Mouse (Mus musculus) hindbrain, embryonic 11.5 days (tissue): ENCODE results near the gene Madcam1. TPM values are rescaled to one million over a fixed set of nuclear protein-coding genes. Genes with fewer than 3 reads are reported as not detected.

Source experiments
- ATAC-seq: fragments of 200-750 bp; cut with Nextera tagmentation; 2 replicates; pipeline ENCODE4 v1.8.0; 2017; ENCODE audit warnings: mild to moderate bottlenecking, moderate TSS enrichment, moderate library complexity; ENCODE audit not compliant: low FRiP score
- DNase-seq: peaks from one replicate; pipeline ENCODE4 v3.0.0-alpha.2; 2015; ENCODE audit warnings: low spot score
- H3K27ac ChIP-seq: fragments of 300-500 bp; sonication (generic); 2 replicates; pipeline ENCODE4 v1.5.1; 2014; ENCODE audit warnings: mild to moderate bottlenecking, low read depth, low read length
- H3K27me3 ChIP-seq: fragments of 300-500 bp; sonication (generic); 2 replicates; pipeline ENCODE4 v1.6.1; 2014; ENCODE audit warnings: mild to moderate bottlenecking, low read length, moderate library complexity, mixed read lengths; ENCODE audit not compliant: control insufficient read depth, insufficient read depth
- H3K36me3 ChIP-seq: fragments of 300-500 bp; sonication (generic); 2 replicates; pipeline ENCODE4 v1.6.1; 2014; ENCODE audit warnings: mild to moderate bottlenecking, low read length, moderate library complexity, mixed read lengths; ENCODE audit not compliant: control insufficient read depth, insufficient read depth
- H3K4me1 ChIP-seq: fragments of 300-500 bp; sonication (generic); replicated peaks from 2 replicates; pipeline ENCODE4 v1.6.1; 2014; ENCODE audit warnings: low read length, mixed read lengths; ENCODE audit not compliant: control insufficient read depth, insufficient read depth
- H3K4me2 ChIP-seq: fragments of 300-500 bp; sonication (generic); replicated peaks from 2 replicates; pipeline ENCODE4 v1.6.1; 2014; ENCODE audit warnings: mild to moderate bottlenecking, low read depth, low read length
- H3K4me3 ChIP-seq: fragments of 300-500 bp; sonication (generic); 2 replicates; pipeline ENCODE4 v1.5.1; 2014; ENCODE audit warnings: low read depth, low read length
- H3K9ac ChIP-seq: fragments of 300-500 bp; sonication (generic); 2 replicates; pipeline ENCODE4 v1.6.1; 2014; ENCODE audit warnings: low read depth, low read length
- H3K9me3 ChIP-seq: fragments of 300-500 bp; sonication (generic); 2 replicates; pipeline ENCODE4 v1.6.1; 2016; ENCODE audit warnings: low read length; ENCODE audit not compliant: control insufficient read depth
- whole genome bisulfite sequencing: fragments of 180-500 bp; shearing (Covaris S2); extraction: QIAGEN DNeasy Blood & Tissue Kit; methylation state at CpG from one replicate; pipeline ENCODE4 v1.1.7; 2014; 5-methylcytosine and 5-hydroxymethylcytosine counted together
- polyA plus RNA-seq: library from polyadenylated mRNA; unstranded; fragments of >200 nt; fragmentation: Nextera tagmentation; extraction: Ambion mirVana; gene quantifications from 2 replicates; pipeline ENCODE4 v1.2.1, GENCODE M21; 2014

Madcam1 gene
- polyA plus RNA-seq, 1 experiment from 2014 or later = 1.6 TPM

DNA sequence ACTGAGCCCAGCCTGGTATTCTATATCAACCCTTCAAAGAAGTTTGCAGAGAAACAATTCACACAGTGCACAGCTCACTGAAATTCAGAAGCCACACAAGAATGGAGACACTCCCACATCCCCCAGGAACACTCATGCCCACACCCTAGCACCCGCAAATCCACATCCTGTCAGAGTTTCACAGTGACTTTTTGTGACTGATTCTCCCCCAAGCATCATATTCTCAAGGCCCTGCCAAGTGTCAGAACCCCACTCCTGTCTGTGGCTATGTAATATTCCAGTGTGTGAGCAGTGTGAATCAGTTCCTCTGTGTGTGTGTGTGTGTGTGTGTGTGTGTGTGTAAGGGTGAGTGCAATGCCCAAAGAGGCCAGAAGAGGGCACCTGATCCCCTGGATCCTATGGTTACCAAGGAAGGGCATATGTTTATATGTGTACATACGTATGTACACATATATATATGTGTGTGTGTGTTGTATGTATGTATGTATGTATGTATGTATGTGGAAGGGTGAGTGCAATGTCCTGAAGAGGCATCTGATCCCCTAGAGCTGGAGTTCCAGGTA, 27.7 kb downstream of the Madcam1 start:
- Histone ChIP-seq H3K36me3 (peaks cover 11% of the 10 kb centered on the region), H3K4me2 (no peak overlapping the region), H3K27ac (no peak overlapping the region), H3K9ac (no peak overlapping the region), H3K4me1 (no peaks in the 10 kb centered on the region), H3K4me3 (no peak overlapping the region), H3K27me3 (no peaks in the 10 kb centered on the region), H3K9me3 (no peaks in the 10 kb centered on the region)
- ATAC-seq (no peak), DNase-seq (no peak)
- 98% methylated on average over 2 of the region's 2 CpGs for WGBS

DNA sequence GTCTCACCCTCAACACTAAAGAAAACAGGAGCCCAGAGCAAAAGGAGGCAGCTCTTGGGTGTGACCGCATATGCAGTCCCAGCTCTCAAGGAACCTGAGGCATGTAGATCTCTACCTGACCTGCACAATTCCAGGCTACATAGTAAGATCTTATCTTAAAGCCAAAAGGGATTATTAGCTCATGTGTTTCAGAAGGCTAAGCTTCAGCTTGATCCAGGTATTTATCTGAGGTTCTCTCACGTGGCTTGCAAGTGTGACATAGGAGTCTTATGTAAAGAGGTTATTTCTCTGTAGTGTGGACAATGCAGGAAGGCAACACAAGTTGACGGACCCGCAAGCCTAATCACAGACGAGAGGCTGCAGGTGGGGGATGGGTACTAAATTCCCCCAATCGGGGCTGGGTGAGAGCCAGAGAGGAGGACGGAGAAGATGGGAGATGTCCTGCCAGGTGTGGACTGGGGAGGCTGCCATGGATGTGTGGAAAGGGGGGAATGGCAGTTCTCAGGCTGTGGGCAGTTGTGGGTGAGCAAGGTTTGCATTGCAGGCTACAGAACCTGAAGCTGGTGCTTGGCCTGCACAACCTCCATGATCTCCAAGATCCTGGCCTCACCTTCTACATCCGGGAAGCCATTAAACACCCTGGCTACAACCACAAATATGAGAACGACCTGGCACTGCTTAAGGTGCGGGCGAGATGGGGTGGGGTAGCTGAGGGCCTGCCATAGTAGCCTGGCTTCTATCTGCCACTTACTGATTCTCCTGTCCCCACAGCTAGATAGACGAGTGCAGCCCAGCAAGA, 29.4 kb downstream of the Madcam1 start:
- Histone ChIP-seq H3K27me3 (no peaks in the 10 kb centered on the region), H3K9me3 (no peaks in the 10 kb centered on the region), H3K9ac (no peak overlapping the region), H3K4me1 (no peaks in the 10 kb centered on the region), H3K36me3 (0 out of 2 replicates have a peak, but pooled peaks cover 3% of the 10 kb centered on the region), H3K4me2 (no peak overlapping the region), H3K27ac (no peak overlapping the region), H3K4me3 (no peak overlapping the region)
- WGBS = 83% methylated on average over 12 of the region's 12 CpGs
- ATAC-seq (no peak), DNase-seq (no peak)

DNA sequence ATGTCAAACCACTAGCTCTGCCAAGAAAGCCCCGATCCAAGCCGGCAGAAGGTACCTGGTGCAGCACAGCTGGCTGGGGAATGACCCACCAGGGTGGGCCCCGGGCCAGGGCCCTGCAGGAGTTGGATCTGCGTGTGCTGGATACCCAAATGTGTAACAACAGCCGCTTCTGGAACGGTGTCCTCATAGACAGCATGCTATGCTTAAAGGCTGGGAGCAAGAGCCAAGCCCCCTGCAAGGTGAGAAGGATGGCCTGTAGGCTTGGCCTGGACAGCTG, 30.0 kb downstream of the Madcam1 start:
- no peaks in the 10 kb centered on the region for H3K9me3 ChIP-seq
- WGBS = 85% methylated on average over 6 of the region's 6 CpGs
- H3K9ac ChIP-seq = no peak overlapping the region
- ATAC-seq (no peak), DNase-seq (no peak)
- H3K4me1 ChIP-seq = no peaks in the 10 kb centered on the region
- no peak overlapping the region for H3K27ac ChIP-seq
- H3K4me2 ChIP-seq = no peak overlapping the region
- no peak overlapping the region for H3K4me3 ChIP-seq
- H3K36me3 ChIP-seq = no peaks in the 10 kb centered on the region
- no peaks in the 10 kb centered on the region for H3K27me3 ChIP-seq

DNA sequence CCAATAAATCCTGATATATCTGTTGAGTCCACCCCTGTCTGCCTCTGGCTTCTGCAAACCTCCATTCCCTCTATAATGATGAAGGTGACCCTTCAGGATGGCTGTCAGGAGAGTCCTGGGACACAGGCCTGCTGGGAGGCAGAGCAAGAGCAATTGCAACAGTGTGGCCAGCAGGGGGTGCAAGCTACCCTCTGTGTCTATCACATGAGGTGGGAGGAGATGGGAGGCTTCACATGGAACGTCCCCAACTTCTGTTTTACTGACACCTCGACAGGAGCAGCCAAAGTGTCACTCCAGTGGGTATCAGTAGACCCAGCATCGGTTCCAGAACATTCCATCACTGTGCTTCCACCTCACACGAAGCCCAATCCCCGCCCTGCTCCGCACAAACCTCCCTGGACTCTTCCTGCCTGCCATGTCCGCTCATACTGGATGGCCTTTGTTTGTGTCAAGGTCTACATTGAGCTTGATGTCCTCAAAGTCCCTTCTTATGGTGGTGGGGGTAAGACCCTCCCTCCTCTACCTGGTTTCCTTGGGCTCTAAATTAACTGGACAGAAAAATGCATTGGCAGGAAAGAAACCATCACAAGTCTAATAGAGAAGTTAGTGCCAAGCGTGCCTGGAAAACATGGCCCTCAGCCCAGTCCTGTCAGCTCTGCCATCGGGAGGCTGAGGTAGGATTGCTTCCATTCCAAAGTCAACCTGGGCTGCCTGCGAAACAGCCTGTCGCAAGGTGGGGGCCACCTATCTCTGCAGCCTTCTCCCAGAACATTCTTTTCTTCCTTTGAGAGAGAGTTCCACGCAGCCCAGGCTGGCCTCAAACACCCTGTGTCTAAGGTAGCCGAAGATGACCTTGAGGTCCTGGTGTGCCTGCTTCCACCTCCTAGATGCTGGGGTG, 31.1 kb downstream of the Madcam1 start:
- ATAC-seq (peak; percentile 36), DNase-seq (peak; percentile 76)
- 65% methylated on average over 13 of the region's 13 CpGs for WGBS
- Histone ChIP-seq H3K4me1 (no peaks in the 10 kb centered on the region), H3K4me3 (no peak overlapping the region), H3K27ac (no peak overlapping the region), H3K27me3 (no peaks in the 10 kb centered on the region), H3K9me3 (no peaks in the 10 kb centered on the region), H3K4me2 (no peak overlapping the region), H3K9ac (no peak overlapping the region), H3K36me3 (no peaks in the 10 kb centered on the region)

DNA sequence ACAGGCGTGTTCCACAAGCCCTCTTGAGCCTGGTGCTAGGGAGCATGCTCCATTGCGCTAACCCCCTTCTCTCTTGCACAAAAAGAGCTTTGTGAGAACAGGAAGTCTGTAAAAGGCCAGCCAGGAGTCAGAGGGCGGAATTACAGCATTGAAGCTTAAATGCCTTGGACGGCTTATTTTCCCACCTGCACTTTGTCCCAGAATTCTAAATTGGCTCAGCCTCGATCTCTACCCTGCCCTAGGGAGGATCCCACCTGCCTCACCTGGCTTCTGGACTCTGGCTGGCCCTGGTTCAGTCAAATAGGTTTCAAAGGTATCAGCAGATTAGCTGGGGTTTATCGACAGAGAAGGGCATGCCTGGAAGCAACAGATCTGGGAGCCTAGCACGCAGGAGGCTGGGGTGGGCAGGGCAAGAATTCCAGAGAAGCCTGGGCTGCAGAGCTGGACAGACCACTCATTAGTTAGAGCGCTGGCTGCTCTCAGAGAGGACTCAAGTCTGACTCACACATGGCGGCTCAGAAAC, 31.8 kb downstream of the Madcam1 start:
- no peak overlapping the region for H3K4me2 ChIP-seq
- no peak overlapping the region for H3K9ac ChIP-seq
- H3K27me3 ChIP-seq = no peaks in the 10 kb centered on the region
- H3K4me3 ChIP-seq = no peak overlapping the region
- ATAC-seq (no peak), DNase-seq (no peak)
- H3K4me1 ChIP-seq = no peaks in the 10 kb centered on the region
- H3K9me3 ChIP-seq = no peaks in the 10 kb centered on the region
- no peaks in the 10 kb centered on the region for H3K36me3 ChIP-seq
- WGBS = 64% methylated on average over 9 of the region's 9 CpGs
- H3K27ac ChIP-seq = no peak overlapping the region

DNA sequence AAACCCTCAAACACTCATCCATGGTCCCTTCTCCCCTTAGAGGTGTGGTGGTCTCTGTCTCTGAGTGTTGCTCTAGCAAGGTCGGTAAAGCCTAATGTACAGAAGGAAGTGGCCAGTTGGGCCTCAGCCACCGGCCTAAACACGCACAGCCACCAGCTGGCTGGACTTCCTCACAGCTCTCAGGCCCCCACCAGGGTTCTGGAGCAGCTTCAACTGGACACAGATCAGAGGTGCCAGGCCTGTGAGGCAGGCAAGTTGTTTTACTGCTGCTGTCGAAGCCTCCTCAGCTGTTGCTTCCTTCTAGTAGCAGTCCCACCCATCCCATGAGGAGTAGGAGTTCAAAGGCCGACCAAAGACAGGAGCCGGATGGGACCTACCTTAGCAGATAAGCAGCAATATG, 33.6 kb downstream of the Madcam1 start:
- no peaks in the 10 kb centered on the region for H3K36me3 ChIP-seq
- 81% methylated on average over 6 of the region's 6 CpGs for WGBS
- no peaks in the 10 kb centered on the region for H3K4me1 ChIP-seq
- no peak for ATAC-seq
- no peak overlapping the region for H3K4me3 ChIP-seq
- H3K4me2 ChIP-seq = no peak overlapping the region
- no peak overlapping the region for H3K27ac ChIP-seq
- DNase-seq = no peak
- H3K9me3 ChIP-seq = no peaks in the 10 kb centered on the region
- H3K27me3 ChIP-seq = no peaks in the 10 kb centered on the region
- no peak overlapping the region for H3K9ac ChIP-seq

DNA sequence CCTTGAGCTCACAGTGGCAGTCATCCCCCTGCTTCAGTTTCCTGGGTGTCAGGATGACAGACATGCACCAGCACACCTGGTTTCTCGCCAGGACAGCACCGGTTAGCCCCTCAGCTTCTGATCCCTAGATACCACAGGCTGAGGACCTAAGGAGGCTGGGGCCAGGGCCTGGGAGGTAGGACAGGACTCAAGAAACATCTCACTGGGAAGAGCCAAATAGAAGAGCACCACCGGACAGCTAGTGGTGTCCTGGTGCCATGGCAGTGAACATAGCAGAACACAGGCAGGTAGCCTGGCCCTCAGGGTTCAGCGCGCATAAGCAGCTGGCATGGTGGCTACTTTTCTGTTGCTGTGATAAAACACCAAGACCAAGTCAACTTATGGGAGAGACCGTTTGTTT, 34.1 kb downstream of the Madcam1 start:
- no peak for ATAC-seq
- Histone ChIP-seq H3K36me3 (no peaks in the 10 kb centered on the region), H3K4me2 (no peak overlapping the region), H3K27ac (no peak overlapping the region), H3K4me1 (no peaks in the 10 kb centered on the region), H3K9me3 (no peaks in the 10 kb centered on the region), H3K27me3 (no peaks in the 10 kb centered on the region), H3K9ac (no peak overlapping the region), H3K4me3 (no peak overlapping the region)
- DNase-seq = no peak
- WGBS = 96% methylated on average over 6 of the region's 6 CpGs

DNA sequence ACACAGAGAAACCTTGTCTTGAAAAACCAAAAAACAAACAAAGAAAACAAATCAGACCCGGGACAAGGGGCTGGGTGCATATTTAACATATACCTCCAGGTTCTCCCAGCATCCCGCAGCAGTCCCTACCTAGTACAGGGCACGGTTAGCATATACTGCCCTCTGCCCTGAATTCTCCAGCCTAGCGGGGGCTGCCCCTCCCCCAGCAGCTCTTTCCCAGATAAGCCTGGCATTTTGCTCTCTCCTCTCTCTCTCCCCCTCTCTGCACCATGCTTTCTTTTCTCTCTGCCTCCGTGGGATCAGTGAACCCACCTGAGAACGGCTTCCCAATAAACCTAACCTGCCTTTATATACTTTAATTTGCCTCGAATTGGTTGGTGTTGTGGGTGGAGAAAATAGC, 36.3 kb downstream of the Madcam1 start:
- Histone ChIP-seq H3K9ac (no peak overlapping the region), H3K27ac (no peak overlapping the region), H3K27me3 (no peaks in the 10 kb centered on the region), H3K36me3 (no peaks in the 10 kb centered on the region), H3K4me1 (peaks cover 5% of the 10 kb centered on the region; the same call in 1 of the 2 replicates), H3K9me3 (no peaks in the 10 kb centered on the region), H3K4me2 (no peak overlapping the region), H3K4me3 (no peak overlapping the region)
- WGBS = 47% methylated on average over 7 of the region's 7 CpGs
- DNase-seq (no peak), ATAC-seq (no peak)
